Mouse (Mus musculus) limb, embryonic 12.5 days (tissue): ENCODE measurements around the gene Nt5dc3. TPM values are rescaled to one million over a fixed set of nuclear protein-coding genes. Genes with fewer than 3 reads are reported as not detected.

Experiments
- ATAC-seq: fragments of 200-750 bp; cut with Nextera tagmentation; 2 replicates; pipeline ENCODE4 v1.8.0; 2017; ENCODE audit warnings: low read depth, moderate TSS enrichment; ENCODE audit not compliant: insufficient number of reproducible peaks, insufficient read depth, low FRiP score, low TSS enrichment
- H3K27ac ChIP-seq: fragments of 300-500 bp; sonication (generic); 2 replicates; pipeline ENCODE4 v1.5.1; 2016; ENCODE audit warnings: mild to moderate bottlenecking, moderate library complexity
- H3K27me3 ChIP-seq: fragments of 300-500 bp; sonication (generic); 2 replicates; pipeline ENCODE4 v1.6.1; 2016; ENCODE audit warnings: mild to moderate bottlenecking, moderate library complexity
- H3K36me3 ChIP-seq: fragments of 300-500 bp; sonication (generic); 2 replicates; pipeline ENCODE4 v1.6.1; 2016; ENCODE audit warnings: mild to moderate bottlenecking, moderate library complexity
- H3K4me1 ChIP-seq: fragments of 300-500 bp; sonication (generic); replicated peaks from 2 replicates; pipeline ENCODE4 v1.6.1; 2016
- H3K4me2 ChIP-seq: fragments of 300-500 bp; sonication (generic); 2 replicates; pipeline ENCODE4 v1.6.1; 2016; ENCODE audit warnings: mild to moderate bottlenecking, moderate library complexity
- H3K4me3 ChIP-seq: fragments of 300-500 bp; sonication (generic); replicated peaks from 2 replicates; pipeline ENCODE4 v1.5.1; 2016; ENCODE audit warnings: mild to moderate bottlenecking
- H3K9ac ChIP-seq: fragments of 300-500 bp; sonication (generic); replicated peaks from 2 replicates; pipeline ENCODE4 v1.6.1; 2016; ENCODE audit warnings: mild to moderate bottlenecking, moderate library complexity
- H3K9me3 ChIP-seq: fragments of 300-500 bp; sonication (generic); 2 replicates; pipeline ENCODE4 v1.6.1; 2016; ENCODE audit warnings: mild to moderate bottlenecking, moderate library complexity
- WGBS: fragments of 180-500 bp; shearing (Covaris S2); methylation state at CpG from one replicate; pipeline ENCODE4 v1.1.7; 2016; 5-methylcytosine and 5-hydroxymethylcytosine counted together
- polyA plus RNA-seq: library from polyadenylated mRNA; unstranded; fragments of >200 nt; fragmentation: Nextera tagmentation; extraction: Ambion mirVana; gene quantifications from 2 replicates; pipeline ENCODE4 v1.2.1, GENCODE M21; 2016

The Nt5dc3 gene
- polyA plus RNA-seq, 1 experiment from 2014 or later: 0.94 TPM

DNA sequence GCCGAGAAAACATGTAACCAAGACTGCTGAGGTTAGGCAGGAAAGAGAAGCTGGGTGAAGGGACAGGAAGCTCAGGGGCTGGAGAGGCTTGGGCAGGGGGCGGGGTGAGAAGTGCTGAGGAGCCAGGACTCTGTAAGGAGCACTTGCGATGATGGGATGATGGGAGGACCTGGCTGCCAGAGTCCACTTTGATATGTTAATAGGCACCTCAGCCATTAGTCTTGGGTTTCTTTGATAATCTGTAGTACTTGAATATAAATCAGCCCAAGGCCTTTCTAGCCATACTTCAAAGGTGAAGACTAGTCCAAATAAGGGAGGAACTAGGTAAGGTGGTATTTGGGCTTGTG is 16.4 kb upstream of the Nt5dc3 start:
- Histone ChIP-seq H3K27ac (no peak overlapping the region), H3K4me1 (peaks cover 9% of the 10 kb centered on the region)
- WGBS: 47% methylated on average over 3 of the region's 3 CpGs

DNA sequence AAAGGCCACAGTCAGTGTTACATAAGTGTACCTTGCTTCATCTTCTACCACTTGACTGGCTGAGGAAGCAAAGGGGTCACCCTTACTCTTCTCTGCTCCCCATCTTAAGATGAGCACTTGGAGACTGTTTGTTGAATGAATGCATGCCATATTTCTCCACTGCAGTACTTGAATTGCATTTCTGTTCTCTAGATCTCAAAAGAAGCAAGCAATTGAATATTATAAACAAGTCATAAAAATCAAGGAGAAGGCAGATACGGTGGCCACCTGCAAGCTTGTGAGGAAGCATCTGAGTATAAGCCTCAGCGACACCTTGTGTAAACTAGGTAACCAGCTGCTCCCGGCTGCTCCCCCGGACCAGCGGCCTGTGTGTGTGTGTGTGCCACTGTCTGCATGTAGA is 15.1 kb upstream of the Nt5dc3 start, which contains the start of gene Gm49358:
Gene Gm49358, plus strand, starts transcription at position 301 of the 400 bp plus-strand sequence.
- Histone ChIP-seq H3K27me3 (no peaks in the 10 kb centered on the region), H3K9ac (no peak within 1 kb of the TSS), H3K4me1 (peaks cover 9% of the 10 kb centered on the region), H3K9me3 (no peaks in the 10 kb centered on the region), H3K4me3 (no peak within 1 kb of the TSS), H3K4me2 (no peak within 1 kb of the TSS), H3K36me3 (no peaks in the 10 kb centered on the region), H3K27ac (no peak within 1 kb of the TSS)
- ATAC-seq: no peak
- WGBS: 86% methylated on average over 5 of the region's 5 CpGs

More for the DNA sequence above, 16.4 kb upstream of the Nt5dc3 start:
- Histone ChIP-seq H3K4me2 (no peak overlapping the region), H3K27me3 (no peaks in the 10 kb centered on the region), H3K9ac (no peak overlapping the region), H3K36me3 (no peaks in the 10 kb centered on the region), H3K9me3 (no peaks in the 10 kb centered on the region), H3K4me3 (no peak overlapping the region)
- no peak for ATAC-seq

DNA sequence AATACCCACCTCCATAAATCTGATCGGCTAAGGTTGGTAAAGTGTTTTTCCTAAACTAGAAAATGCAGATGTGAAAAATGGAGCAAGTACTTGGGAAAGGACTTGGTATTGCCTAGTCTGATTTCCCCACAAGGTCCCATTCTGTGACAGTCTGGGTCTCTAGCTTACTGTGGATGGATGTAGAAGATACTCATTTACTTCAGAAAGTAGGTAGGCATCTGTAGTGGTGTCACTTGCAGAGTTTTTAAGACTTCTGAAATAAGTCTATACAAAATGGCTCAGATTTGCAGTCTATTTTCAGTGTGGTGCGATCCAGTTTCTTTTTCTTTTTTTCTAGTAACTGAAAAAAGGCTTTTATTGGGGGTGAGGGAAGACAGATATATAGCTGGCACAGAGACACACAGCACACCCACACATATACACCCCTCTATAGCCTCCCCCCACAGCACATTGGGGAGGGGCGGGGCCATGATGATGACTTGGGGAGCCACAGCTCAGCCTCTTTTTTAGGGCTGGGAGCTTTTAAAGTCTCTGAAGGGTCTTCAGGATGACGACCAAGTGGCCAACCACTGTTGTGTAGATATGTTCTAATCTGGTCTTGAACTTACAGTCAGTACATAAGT is 13.3 kb upstream of the Nt5dc3 start:
- H3K4me3 ChIP-seq: no peak overlapping the region
- no peaks in the 10 kb centered on the region for H3K9me3 ChIP-seq
- peaks cover 9% of the 10 kb centered on the region for H3K4me1 ChIP-seq
- ATAC-seq: no peak
- WGBS: 86% methylated on average over 4 of the region's 4 CpGs
- no peaks in the 10 kb centered on the region for H3K36me3 ChIP-seq
- no peaks in the 10 kb centered on the region for H3K27me3 ChIP-seq
- no peak overlapping the region for H3K27ac ChIP-seq
- H3K9ac ChIP-seq: no peak overlapping the region
- H3K4me2 ChIP-seq: no peak overlapping the region

DNA sequence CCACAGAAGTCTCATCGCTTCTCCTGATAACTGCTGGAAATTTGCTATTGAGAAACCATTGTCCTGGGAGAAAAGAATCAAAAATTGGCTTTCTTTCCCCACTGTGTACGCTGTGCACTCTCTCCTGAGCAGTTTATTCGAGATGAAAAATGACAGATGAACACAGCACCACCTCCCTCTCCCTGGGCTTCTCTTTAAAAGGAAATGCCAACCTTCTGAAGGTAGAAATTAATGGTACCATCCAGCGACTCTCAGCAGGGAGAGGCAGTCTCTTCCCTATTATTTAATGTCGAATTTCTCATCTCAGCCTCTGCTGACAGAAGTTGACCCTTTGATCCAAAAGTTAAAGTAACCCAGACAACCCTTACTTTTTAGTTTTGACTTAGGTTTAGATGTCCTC is 9.6 kb upstream of the Nt5dc3 start:
- Histone ChIP-seq H3K27me3 (0 out of 2 replicates have a peak, but pooled peaks cover 2% of the 10 kb centered on the region), H3K36me3 (no peaks in the 10 kb centered on the region), H3K27ac (no peak overlapping the region), H3K4me2 (no peak overlapping the region), H3K4me1 (no peaks in the 10 kb centered on the region), H3K9me3 (no peaks in the 10 kb centered on the region), H3K9ac (no peak overlapping the region), H3K4me3 (no peak overlapping the region)
- no peak for ATAC-seq
- WGBS: 67% methylated on average over 5 of the region's 5 CpGs

DNA sequence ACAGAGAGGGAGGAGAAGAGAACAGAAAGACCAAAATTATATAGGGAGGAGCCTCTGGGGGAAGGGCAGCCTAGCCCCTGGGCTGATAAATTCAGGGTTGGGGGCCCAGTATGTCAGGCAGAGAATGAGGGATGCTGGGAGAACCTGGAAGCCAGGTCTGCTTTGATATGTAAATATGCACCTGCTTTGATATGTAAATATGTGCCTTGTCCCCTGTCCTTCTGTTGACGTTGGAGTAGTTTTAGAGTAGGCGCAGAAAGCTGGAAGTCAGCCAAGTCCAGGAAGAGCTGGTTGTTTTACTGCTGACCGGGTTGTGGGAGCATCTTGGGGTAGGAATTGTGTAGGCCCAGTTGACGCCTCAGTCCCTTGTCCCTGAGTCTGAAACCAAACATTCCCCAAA is 9.0 kb upstream of the Nt5dc3 start:
- Histone ChIP-seq H3K4me1 (no peaks in the 10 kb centered on the region), H3K9ac (no peak overlapping the region), H3K9me3 (no peaks in the 10 kb centered on the region), H3K36me3 (no peaks in the 10 kb centered on the region), H3K27ac (no peak overlapping the region), H3K4me3 (no peak overlapping the region), H3K4me2 (no peak overlapping the region), H3K27me3 (0 out of 2 replicates have a peak, but pooled peaks cover 2% of the 10 kb centered on the region)
- ATAC-seq: no peak
- WGBS: 57% methylated on average over 4 of the region's 4 CpGs

DNA sequence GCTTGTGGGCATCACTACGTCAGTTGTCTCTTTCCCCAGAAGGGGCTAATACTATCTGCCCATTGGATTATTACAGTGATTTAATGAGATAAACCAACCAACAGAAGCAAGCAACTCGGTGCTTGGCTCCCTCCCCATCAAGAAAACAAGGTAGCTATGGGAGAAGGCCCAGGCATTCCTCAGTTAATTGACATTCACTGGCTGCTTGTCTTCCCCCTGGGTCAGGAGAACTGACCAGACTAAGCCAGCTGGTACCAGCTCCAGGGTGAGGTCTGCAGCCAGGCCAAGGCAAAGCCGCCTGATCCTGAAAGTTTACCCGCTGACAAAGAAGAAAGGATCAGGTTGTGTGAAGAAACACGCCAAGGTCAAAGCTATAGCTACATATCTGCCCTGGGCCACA is 7.1 kb upstream of the Nt5dc3 start:
- 0 out of 2 replicates have a peak, but pooled peaks cover 2% of the 10 kb centered on the region for H3K27me3 ChIP-seq
- no peak overlapping the region for H3K4me2 ChIP-seq
- no peak overlapping the region for H3K9ac ChIP-seq
- H3K4me3 ChIP-seq: no peak overlapping the region
- no peaks in the 10 kb centered on the region for H3K36me3 ChIP-seq
- H3K9me3 ChIP-seq: no peaks in the 10 kb centered on the region
- 65% methylated on average over 5 of the region's 5 CpGs for WGBS
- no peak for ATAC-seq
- H3K27ac ChIP-seq: no peak overlapping the region
- H3K4me1 ChIP-seq: peaks cover 2% of the 10 kb centered on the region; the same call in 1 of the 2 replicates

DNA sequence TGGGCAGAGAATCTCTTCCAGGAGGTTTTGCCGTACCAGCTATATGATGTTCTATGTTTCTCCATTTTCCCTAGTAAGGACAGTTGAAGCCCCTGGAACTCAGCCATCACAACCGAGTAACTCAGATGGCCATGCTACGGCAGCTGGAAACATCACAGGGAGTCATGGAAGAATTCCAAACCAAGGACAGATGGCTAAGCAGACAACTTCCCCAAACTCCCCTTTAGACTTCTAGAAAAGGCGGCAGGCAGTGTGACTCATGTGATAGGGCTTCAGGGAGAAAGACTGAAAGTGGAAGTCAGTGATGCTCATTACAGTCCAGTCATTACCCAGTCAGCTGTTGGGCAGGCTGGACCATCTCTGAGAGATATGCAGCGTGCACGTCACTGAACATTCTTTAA is 6.6 kb upstream of the Nt5dc3 start:
- H3K27ac ChIP-seq: no peak overlapping the region
- no peaks in the 10 kb centered on the region for H3K36me3 ChIP-seq
- no peaks in the 10 kb centered on the region for H3K9me3 ChIP-seq
- no peak overlapping the region for H3K4me2 ChIP-seq
- peaks cover 6% of the 10 kb centered on the region; the same call in 1 of the 2 replicates for H3K4me1 ChIP-seq
- no peak overlapping the region for H3K4me3 ChIP-seq
- ATAC-seq: no peak
- H3K27me3 ChIP-seq: 0 out of 2 replicates have a peak, but pooled peaks cover 2% of the 10 kb centered on the region
- H3K9ac ChIP-seq: no peak overlapping the region
- WGBS: 65% methylated on average over 6 of the region's 6 CpGs

DNA sequence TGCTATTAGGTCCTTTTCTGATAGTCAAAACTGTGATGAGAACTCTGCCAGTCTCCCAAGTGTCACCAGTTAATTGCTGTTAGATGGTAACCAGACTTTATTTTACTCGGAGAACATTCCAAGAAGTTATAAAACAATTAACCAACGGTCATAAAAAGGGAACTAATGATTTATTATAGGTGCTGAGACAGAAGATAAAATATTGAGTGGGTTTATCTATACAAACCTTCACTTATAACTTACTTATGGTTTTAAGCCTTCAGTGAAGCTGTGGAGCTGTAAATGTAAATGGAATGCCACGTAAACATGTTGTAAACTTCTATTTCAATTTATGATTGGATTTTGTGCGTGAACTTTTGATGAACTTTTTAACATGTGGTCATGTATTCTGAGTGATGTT is 5.4 kb upstream of the Nt5dc3 start:
- Histone ChIP-seq H3K4me3 (no peak overlapping the region), H3K27ac (no peak overlapping the region), H3K9me3 (no peaks in the 10 kb centered on the region), H3K36me3 (no peaks in the 10 kb centered on the region), H3K4me2 (no peak overlapping the region), H3K27me3 (0 out of 2 replicates have a peak, but pooled peaks cover 8% of the 10 kb centered on the region), H3K4me1 (peaks cover 14% of the 10 kb centered on the region; the same call in 1 of the 2 replicates), H3K9ac (no peak overlapping the region)
- no peak for ATAC-seq
- 13% methylated on average over 4 of the region's 4 CpGs for WGBS

DNA sequence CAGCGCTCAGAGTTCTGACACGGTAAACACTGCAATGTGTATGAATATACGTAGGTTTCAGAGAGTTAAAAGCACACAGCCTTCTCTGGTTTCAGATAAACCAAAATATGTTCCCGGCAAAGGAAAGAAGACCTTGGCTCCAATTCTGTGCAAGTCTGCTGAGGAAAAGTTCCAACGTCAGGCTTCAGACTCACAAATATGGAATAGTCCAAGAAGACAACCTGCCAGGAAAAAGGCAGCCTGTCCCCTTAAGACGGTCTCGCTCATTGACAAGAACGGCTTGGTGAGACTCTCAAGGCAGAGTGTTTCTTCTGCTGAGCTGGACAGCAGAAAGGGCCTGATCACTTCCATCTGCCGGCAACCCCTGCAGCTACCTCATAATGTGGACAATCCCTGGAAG is 2.5 kb upstream of the Nt5dc3 start:
- WGBS: 61% methylated on average over 9 of the region's 9 CpGs
- Histone ChIP-seq H3K27ac (no peak overlapping the region), H3K4me2 (no peak overlapping the region), H3K4me1 (peaks cover 24% of the 10 kb centered on the region), H3K4me3 (no peak overlapping the region), H3K9me3 (no peaks in the 10 kb centered on the region), H3K36me3 (no peaks in the 10 kb centered on the region), H3K9ac (no peak overlapping the region), H3K27me3 (peaks cover 28% of the 10 kb centered on the region)
- no peak for ATAC-seq

DNA sequence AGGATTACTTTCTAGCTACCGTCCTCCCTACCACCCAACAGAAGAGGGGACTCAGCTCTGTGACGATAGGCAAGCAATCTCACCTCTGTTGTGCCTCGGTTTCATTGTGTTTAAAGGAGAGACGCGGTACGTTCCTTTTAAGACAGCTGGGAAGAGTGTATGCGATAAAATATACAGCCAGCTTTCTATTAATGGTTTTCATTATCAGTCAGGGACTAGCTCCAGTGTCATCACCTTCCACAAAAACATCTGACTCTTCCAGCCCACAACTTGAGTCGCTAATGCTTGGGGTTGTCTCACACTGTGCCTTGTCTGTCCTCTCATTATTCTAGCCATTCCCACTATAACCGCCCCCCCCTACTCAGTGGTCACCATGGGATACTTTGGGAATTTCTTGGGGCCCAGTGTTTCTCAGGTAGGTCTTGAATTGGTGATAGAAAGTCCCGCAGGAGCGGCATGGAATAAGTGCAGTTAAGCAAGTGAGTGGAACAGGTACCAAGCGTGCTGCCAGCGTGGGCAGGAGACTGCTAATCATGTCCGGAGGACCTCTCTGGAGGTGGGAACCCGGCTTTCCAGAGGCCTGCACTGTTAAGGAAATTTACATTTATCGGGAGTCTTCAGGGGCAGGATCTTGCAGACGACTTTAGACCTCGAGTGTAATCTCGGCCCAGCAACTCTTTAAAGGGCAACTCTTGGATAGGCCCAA is 1.0 kb upstream of the Nt5dc3 start:
- no peaks in the 10 kb centered on the region for H3K9me3 ChIP-seq
- peak overlapping the region; percentile 65 for H3K4me3 ChIP-seq
- ATAC-seq: no peak
- H3K27me3 ChIP-seq: peaks cover 27% of the 10 kb centered on the region
- no peaks in the 10 kb centered on the region for H3K36me3 ChIP-seq
- peaks cover 35% of the 10 kb centered on the region for H3K4me1 ChIP-seq
- peak overlapping the region; percentile 94 for H3K4me2 ChIP-seq
- no peak overlapping the region for H3K27ac ChIP-seq
- 0 out of 2 replicates have a peak overlapping the region, but pooled peaks have one; percentile 37 for H3K9ac ChIP-seq
- WGBS: 44% methylated on average over 19 of the region's 19 CpGs

DNA sequence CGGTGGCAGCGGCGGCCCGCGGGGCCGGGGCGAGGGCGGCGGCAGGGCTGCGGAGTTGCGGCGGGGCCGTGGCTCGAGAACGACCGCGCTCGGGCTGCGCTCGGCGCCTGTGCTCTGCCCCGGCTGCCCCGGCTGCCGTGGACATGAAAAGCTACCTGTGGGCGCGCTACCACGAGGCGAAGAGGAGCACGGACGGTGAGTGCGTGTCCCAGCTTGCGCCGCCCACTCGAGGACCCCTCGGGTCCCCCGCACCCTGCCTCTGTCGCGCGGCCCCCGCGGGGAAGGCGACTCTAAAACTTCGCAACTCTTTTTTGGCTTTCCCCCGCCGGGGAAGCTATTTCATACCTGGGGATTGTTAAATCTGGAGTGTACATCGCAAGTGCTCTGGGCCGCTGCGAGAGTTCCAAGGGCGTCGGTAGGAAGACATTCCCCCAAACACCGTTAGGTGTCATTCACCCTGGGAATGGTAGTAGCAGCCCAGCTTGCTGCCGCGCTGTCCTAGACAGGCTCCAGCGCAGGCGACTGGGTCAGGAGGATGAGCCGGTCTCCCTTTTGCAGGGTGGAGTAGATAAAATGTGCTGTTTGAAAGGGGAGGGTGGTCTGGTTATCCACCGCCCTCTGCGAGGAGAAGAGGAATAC is 431 bp downstream of the Nt5dc3 start:
- H3K4me3 ChIP-seq: peak overlapping the region; percentile 65
- H3K4me2 ChIP-seq: peak overlapping the region; percentile 94
- under 1% methylated on average over 58 of the region's 58 CpGs for WGBS
- H3K9ac ChIP-seq: peak overlapping the region; percentile 68
- peak; percentile 0; the same call in 1 of the 2 replicates for ATAC-seq
- H3K27me3 ChIP-seq: peaks cover 26% of the 10 kb centered on the region
- peaks cover 37% of the 10 kb centered on the region for H3K4me1 ChIP-seq
- no peaks in the 10 kb centered on the region for H3K9me3 ChIP-seq
- H3K36me3 ChIP-seq: no peaks in the 10 kb centered on the region
- 0 out of 2 replicates have a peak overlapping the region, but pooled peaks have one; percentile 14 for H3K27ac ChIP-seq
